Mouse (Mus musculus): ENCODE results near the gene Eloa.
"Not testable (repeated sequence)": the region's sequence is repeated elsewhere in the genome, so short reads cannot be mapped to it uniquely, and the experiment has no call there.

Gene Eloa

DNA sequence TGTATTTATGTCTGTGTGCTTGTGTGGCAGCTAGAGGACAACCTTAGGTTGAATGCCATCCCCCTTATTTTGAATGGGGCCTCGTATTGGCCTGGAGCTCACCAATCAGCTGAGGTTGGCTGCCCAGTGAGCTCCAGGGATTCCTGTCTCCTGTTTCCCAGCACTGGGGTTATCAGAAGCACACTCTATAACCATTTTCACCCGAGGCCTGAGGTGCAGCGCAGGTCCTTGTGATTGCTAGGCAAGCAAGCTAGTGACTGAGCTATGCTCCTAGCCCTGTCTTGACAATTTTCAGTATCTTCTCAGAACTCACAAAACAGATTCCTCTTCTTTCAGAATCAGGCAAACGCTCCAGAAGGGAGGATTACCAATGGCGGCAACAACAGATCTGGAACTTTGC, 37.0 kb downstream of the Eloa start:
- DNase-seq (ENCODE audit: low read depth), result no peak

DNA sequence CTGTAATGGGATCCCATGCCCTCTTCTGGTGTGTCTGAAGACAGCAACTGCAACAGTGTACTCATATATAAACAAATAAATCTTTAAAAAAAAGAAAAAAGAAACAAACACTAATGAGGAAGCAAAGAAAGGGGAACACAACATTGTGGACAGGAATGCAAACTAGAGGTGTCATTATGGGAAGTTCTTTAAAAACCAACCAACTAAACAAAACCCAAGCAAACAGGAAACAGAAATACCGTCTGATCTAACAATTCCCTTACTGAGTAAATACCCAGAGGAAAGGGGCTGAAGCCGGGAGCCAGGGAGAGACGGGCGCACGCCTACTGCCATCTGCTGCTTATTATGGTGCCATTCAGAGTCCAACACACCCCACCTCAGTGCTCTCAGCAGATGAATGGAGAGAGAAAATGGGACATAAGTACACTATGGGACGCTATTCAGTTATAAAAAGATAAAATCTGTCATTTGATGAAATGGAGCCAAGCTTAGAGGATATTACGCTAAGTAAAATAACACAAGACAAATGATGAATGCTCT, 40.0 kb downstream of the Eloa start:
- DNase-seq (ENCODE audit: low read depth), result no peak

DNA sequence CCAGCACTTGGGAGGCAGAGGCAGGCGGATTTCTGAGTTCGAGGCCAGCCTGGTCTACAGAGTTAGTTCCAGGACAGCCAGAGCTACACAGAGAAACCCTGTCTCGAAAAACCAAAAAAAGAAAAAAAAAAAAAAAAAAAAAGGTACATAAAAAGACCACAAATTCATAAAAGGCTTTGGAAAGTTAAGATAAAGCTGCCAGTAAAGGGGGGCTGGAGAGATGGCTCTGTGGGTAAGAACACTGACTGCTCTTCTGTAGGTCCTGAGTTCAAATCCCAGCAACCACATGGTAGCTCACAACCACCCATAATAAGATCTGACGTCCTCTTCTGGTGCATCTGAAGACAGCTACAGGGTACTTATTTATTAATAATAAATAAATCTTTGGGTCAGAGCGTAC, 41.3 kb downstream of the Eloa start:
- DNase-seq (ENCODE audit: low read depth), result not testable (repeated sequence)

DNA sequence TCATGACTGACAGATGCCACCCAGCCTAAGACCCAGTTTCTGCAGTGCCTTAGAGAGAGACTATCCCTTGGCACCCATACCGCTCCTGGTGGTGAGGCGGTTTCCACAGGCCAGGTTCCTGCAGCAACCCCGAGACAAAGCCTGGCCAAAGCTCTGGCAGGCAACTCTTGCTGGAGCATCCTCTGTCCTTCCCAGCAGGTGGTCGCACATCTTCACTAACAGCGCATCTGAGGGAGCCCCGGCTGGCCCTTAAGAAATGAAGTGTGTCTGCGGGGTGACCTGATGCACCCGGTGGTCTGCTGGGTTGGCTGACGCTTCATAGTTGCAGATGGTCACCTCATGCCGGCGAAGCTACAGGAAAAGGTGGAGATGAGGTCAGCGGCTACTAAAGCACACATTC, 45.4 kb downstream of the Eloa start:
- no peak for DNase-seq (ENCODE audit: low read depth)

DNA sequence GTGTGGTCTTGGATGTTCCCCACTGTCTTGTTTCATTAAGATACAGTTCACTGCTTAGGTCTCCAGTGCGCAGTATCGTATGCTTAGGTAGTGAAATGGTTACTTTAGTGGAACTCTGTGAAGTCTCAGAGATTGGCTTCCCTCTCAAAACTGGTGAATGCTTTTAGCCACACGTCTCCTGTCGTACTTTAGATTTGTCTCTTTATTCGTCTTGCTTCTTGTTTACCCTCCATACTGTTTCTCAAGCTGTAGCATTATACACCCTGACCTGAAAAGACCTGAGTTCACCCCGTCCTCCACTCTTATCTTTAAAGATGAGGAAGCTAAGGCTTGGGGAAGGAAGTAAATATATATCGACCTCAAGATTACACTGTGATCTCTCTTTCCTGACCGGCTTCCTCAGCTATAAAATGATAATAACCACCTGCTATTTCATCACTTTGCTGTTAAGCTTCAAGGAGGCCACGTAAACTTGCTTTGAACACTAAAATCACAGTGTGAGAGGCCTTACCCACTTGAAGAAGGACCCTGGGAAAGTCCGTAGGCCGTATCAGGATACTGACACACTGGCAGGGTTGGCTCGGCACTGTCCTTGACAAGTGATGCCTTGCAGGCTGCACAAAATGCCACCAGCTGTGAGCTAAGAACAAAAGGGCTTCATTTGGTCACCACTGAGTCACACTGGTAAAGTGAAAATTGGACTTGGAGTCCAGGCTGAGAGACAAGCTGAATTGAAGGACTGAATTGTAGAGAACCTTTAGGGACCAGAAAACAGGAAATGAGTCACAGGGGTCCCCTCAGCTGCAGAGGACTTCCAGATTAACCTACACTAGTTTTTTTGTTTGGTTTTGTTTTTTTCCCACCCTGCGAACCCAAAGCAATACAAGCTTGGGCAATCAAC, 48.4 kb downstream of the Eloa start:
- DNase-seq (ENCODE audit: low read depth), result no peak

DNA sequence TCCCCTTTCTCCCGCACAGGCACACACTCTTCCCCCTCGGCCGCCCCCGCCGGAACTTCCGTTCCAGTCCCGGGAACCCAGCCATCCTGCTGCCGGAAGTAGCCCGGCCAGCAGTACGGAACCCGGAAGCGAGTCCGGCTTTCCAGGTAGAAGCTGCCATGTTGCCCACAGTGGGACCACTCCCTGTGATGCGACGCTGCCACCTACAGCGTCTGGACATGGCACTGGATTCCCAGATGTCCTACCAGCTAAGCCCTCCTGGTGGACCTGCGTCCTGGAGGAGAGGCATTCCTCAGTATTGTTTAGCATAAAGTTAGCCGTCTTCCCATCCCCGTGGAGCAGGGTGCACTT, 49.0 kb downstream of the Eloa start, which contains the start of gene Lypla2:
Gene Lypla2, minus strand, starts transcription at position 71 of the 351 bp plus-strand sequence.
- peak; percentile 88 for DNase-seq (ENCODE audit: low read depth)

DNA sequence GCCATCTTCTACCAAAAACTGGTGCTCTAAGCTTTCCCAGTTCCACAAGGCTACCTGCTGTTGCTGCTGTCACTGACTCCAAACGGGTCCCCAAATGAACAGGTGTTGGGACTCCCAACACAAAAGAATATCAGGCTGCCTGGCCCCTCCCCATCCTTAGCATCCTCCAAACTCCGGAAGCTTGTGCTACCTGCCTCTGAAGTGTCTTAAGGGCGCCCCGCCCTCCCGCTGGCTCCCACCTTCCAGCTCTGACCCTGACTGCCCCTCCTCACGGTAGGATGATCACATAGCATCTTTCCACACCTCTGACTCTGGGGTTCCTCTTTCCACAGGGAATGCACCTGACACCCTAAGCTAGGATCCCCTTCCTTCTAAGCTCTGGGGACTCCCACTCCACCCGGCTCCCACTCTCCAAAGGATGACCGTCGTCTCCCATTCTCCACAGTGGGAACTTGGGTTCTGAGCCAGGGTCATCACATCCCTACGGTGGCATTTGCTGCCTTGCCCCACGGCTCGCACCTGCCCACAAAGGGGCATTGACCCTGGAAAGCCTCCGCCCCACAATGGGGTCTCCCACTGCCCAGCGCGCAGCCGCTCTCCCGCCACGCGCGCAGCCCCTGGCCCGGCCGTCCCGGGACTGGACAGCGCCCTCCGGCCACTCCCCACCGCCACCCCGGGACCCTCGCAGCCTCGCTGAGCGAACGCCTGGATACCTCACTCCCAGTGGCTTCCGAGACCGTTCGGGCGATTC, 49.6 kb downstream of the Eloa start:
- DNase-seq (ENCODE audit: low read depth), result no peak

DNA sequence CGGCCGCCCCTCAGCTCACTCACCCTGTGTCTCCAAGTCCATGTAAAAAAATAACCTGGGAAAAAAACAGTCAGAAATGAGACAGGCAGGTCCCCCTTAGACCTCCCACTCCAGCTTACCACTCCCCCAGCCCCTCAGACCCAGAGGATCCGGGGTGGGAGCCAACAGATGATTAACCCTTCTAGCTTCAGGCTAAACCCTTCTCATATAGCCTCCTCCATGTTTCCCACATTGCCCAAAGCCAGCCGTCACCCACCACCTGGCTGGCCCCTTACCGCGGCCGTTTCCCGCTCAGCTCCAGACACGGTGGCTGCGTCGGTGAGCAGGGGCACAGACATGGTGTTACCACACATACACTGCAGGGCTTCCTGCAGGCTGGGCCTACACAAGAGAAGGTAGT, 51.0 kb downstream of the Eloa start:
- DNase-seq (ENCODE audit: low read depth), result no peak

DNA sequence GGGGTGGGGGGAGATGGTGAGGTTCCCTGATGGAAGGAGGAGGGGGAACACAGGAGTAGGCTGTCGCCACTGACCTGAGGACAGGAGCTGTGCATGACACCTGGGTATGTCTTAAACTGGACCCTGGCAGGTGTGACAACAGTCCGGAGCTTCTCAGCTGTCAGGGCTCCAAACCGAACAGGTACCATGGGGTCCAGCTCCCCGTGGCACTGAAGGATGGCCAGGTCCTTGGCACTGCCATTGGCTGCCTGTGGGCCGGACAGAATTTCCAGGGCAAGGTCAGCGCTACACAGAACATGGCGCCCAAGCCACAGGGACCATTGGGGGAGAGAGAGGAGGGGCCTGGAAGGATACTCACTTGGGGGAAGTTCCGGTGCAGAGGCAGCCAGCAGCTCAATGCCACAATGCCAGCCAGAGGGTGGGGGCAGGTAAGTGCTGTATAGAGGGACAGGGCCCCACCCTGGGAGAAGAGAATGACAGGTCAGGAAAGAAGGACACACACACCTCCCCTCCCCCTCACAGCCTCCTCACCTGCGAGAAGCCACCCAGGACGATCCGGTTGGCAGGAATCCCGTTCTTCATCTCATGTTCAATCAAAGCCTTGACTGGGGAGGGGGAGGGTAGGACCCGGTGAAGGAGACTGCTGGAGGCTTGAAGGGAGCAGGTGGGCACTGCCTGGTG, 52.4 kb downstream of the Eloa start:
- no peak for DNase-seq (ENCODE audit: low read depth)

DNA sequence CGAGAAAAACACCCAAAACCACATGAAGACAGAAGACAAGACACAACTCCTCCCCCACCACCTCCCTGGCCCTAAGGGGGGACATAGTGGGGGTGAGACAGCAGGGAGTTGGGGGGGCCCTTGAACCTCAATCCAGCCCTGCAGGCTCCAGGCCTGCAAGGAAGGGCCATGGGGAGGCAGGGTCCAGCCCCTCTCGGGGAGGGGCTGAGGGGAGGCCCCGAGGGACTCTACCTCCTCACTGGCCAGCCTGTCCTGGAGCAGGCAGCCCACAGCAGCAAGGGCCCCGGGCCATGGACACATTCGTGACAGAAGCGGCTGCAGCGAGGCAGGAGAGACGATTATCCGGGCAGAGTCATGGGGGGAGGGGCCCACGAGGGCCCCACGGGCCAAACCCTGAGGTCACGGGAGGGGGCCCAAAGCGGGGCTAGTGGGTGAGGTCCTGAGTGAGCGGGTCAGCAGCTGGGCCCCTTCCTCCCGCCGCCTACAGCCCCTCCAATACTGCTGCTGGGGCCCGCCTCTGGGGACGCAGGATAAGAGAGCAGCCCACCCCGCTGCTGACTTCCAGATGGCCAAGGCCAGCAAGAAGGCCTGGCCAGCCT, 53.2 kb downstream of the Eloa start:
- no peak for DNase-seq (ENCODE audit: low read depth)

DNA sequence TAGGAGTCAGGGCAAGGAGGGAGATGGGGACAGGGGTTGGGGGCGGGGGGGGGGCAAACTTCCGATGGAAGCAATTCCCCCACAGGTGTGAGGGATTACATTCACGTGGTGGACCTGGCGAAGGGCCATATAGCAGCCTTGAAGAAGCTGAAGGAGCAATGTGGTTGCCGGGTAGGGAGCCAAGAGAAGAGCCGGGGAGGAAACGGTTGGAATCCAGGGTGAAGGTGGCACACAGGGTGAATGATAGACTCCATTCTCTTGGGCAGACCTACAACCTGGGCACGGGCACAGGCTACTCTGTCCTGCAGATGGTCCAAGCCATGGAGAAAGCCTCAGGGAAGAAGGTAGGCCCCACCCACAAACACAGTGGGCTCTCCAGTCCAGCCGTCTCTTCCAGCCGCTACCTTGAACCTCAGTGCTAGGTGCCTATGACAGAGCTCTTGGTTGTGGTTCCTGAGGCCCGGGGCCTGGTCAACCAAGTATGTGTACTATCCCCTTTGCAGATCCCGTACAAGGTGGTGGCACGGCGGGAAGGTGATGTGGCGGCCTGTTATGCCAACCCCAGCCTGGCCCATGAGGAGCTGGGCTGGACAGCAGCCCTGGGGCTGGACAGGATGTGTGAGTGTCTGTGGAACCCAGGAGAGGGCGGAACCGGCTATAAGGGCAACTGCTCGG, 54.3 kb downstream of the Eloa start:
- DNase-seq (ENCODE audit: low read depth), result no peak

DNA sequence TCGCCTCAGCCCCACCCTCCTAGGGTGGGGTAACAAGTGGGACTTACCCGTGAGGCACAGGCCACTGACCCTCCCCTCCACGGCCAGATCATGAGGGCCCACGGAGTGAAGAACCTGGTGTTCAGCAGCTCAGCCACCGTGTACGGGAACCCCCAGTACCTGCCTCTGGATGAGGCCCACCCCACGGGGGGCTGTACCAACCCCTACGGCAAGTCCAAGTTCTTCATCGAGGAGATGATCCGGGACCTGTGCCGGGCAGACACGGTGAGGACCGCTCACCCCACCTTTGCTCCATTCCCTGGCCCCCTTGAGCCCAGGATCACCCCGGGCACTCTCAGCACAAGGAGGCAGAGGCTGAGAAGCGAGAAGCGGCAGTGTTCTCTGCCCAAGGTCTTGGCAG, 55.3 kb downstream of the Eloa start:
- DNase-seq (ENCODE audit: low read depth), result no peak

DNA sequence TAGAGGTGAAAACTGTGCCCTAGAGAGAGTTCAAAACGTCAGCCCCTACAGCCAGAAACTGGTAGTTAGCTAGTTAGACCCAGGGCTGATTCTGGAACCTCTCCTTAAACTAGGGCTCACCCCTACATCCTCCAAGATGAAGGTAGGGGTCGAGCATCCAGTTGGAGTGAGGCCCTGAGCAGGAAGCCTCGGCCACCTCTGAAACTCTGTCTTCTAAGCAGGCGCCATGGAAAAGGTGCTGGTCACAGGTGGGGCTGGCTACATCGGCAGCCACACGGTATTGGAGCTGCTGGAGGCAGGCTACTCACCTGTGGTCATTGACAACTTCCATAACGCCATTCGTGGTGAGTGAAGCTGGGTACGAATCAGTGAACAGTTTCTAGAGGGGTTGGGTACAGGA, 56.5 kb downstream of the Eloa start:
- DNase-seq (ENCODE audit: low read depth), result no peak

DNA sequence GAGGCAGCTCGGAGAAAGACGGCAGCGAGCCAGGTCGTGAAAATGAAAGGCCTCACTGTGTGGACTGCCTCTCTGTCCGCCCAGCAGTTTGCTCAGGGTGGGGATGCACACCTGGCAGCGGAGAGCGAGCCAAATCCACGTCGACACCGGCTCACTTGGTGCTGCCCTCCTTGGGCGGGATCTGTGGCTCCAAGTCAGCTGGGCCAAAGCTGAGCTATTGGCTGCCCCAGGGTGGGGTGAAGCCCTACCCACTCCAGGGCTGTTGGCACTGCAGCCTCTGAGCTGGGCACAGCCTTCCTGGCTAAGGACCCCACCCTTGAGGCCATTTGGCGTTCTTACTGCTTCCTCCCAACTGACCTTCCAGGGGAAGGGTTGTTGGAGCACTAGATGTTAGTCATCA, 57.1 kb downstream of the Eloa start:
- peak; percentile 72 for DNase-seq (ENCODE audit: low read depth)

DNA sequence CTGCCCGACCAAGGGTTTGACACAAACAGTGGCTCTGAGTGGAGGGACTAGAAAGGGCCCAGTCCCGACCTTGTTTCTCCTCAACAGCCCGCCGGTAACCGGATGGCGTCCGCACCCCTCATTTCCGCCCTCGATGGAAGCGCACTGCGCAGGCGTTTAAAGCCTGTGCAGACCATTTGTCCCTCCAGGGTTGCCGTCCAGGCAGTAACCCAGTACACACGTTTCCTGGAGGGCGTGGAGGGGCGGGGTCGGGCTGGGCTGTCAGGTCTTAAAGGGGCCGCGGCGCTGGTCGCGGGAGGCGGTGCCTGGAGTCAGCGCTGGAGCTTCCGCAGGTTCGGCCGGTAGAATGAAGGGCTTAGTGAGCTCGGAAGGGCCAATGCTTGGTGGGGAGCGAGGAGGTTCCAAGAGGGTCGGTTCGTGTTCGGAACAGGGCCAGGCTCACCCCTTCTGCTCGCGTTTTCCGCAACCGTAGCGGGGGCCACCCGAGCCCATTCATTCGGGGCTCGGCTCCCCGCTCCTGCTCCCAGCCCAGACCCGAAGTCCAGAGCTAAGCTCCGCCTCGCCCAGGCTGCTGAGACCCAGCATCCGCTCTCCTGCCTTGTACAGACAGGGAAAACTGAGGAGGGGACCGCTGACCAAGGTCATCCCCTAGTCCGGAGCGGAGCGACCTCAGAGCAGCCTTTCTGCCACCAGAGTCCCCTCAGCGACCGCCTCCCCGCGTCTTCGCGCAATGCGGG, 57.9 kb downstream of the Eloa start, which contains the start of gene Gale:
Gene Gale, plus strand, starts transcription at position 271 of the 737 bp plus-strand sequence.
- peak; percentile 98 for DNase-seq (ENCODE audit: low read depth)

DNA sequence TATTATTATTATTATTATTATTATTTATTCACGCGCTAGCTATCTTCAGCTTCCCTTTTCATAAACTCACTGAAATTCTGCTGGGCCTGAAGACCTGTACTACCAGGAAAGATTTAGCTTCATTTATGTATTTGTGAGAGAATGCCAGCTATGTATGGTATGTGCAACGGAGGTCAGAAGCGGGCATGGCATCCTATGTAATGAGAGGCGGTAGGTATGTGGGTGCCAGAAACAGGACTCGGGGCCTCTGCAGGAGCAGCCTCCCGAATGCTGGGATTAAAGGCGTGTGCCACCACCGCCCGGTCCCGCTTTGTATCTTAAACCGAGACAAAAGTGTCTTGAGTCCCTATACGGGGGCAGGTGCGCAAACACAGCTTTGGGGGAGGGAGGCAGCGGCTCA, 58.6 kb downstream of the Eloa start:
- peak; percentile 26 for DNase-seq (ENCODE audit: low read depth)

DNA sequence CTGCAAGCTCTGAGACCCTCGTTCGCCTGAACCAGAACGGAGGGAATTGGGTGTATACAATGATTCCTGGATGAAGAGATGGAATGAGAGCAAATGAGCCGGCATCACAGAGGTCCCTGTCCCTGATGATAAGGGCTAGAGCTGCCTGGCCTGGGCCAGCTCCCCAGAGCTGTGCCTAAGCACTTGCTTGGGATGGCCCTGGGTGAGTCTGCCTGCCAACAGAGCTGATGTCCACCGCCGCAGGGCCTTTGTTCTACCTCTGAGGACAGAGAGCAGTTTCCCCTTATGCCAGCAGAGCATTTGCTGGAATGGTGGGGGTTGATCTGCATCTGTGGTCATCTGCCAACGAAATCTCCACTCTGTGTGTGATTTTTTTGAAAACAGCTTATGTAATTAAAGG, 59.4 kb downstream of the Eloa start:
- no peak for DNase-seq (ENCODE audit: low read depth)

DNA sequence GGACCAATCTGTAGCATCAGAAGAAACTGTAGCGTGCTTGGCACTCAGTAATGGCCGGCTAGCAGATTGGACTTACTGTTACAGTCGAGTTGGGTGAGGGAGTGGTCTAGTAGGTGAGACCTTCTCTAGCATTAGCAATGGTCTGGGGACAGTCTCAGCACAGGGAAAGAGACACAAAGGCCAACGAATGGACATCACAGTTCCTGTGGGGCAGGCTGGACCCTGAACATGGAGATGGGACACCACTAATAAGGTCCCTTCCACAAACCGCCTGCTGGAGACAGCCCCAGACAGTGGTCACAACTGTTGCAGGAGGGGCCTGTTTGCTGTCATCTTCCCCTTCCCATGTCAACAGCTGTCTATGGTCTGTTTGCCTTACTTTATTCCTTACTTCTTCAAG, 59.9 kb downstream of the Eloa start:
- DNase-seq (ENCODE audit: low read depth), result no peak

DNA sequence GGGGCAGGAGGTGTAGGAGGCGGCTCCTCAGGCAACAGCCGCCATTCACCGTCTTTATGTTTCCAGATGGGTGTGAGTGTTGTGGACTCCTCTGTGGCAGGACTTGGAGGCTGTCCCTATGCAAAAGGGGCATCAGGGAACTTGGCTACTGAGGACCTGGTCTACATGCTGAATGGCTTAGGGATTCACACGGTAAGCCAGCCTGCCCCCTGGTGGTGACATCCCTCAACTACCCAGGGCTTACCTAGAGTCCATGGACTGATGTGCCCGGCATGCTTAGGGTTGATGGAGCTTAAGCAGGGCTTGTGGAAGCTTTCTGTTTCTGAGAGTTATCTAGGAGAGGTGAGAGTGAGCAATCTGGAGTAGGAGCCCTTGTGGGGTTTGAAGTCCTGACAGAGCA, 60.8 kb downstream of the Eloa start:
- DNase-seq (ENCODE audit: low read depth), result peak; percentile 89

DNA sequence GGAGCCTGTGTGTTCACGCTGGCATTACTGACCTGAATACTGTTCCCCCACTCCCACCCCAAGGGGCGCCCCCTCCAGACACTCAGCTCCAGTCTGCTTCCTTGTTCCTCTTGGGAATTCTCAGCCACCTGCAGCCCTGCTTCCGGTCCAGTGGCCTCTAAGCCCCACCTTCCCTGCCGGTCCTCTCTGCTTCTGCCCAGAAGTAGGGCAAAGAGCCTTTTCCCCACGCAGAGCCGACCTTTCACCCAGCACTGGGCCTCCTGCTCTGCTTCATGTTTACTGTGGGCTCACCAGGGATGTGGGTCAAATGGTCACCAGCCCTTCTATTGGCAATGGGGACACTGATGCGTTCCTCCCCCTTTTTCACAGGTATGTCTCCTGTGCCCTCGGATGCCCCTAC, 63.2 kb downstream of the Eloa start:
- no peak for DNase-seq (ENCODE audit: low read depth)

DNA sequence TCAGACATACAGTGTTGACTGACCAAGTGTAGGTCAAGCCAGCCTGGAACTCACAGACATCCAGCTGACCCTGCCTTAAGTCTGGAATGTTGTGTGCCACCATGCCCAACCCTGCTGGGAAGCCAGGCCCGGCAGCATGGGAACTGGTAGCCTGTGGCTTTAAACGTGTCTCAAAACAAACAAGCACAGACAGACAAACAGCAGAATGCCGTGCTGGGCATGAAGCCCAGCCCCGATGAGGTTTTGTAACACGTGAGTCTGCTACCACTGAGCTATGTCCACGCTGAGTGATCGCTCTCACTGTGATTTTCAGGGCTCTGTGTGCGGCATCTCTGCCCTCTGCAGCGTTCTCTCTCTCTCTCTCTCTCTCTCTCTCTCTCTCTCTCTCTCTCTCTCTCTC, 65.7 kb downstream of the Eloa start:
- no peak for DNase-seq (ENCODE audit: low read depth)

Data from NIH3T3 (cell line).